Mouse (Mus musculus) kidney, embryonic 16.5 days (tissue): ENCODE results near the gene Xrn1. TPM values are rescaled to one million over a fixed set of nuclear protein-coding genes. Genes with fewer than 3 reads are reported as not detected.

Source experiments
- ATAC-seq: fragments of 200-750 bp; cut with Nextera tagmentation; 2 replicates; pipeline ENCODE4 v1.8.0; 2017; ENCODE audit warnings: moderate TSS enrichment; ENCODE audit not compliant: low FRiP score, low TSS enrichment
- H3K27ac ChIP-seq: fragments of 300-500 bp; sonication (generic); 2 replicates; pipeline ENCODE4 v1.5.1; 2014; ENCODE audit warnings: low read length
- H3K27me3 ChIP-seq: fragments of 300-500 bp; sonication (generic); 2 replicates; pipeline ENCODE4 v1.6.1; 2014; ENCODE audit warnings: low read length, control low read depth, mixed read lengths; ENCODE audit not compliant: insufficient read depth
- H3K36me3 ChIP-seq: fragments of 300-500 bp; sonication (generic); 2 replicates; pipeline ENCODE4 v1.6.1; 2014; ENCODE audit warnings: low read length, control low read depth, mixed read lengths; ENCODE audit not compliant: insufficient read depth
- H3K4me1 ChIP-seq: fragments of 300-500 bp; sonication (generic); 2 replicates; pipeline ENCODE4 v1.6.1; 2014; ENCODE audit warnings: low read length, control low read depth, mixed read lengths; ENCODE audit not compliant: insufficient read depth
- H3K4me2 ChIP-seq: fragments of 300-500 bp; sonication (generic); replicated peaks from 2 replicates; pipeline ENCODE4 v1.6.1; 2014; ENCODE audit warnings: low read depth, low read length
- H3K4me3 ChIP-seq: fragments of 300-500 bp; sonication (generic); 2 replicates; pipeline ENCODE4 v1.5.1; 2014; ENCODE audit warnings: mild to moderate bottlenecking, low read length
- H3K9ac ChIP-seq: fragments of 300-500 bp; sonication (generic); replicated peaks from 2 replicates; pipeline ENCODE4 v1.6.1; 2014; ENCODE audit warnings: low read length
- H3K9me3 ChIP-seq: fragments of 300-500 bp; sonication (generic); 2 replicates; pipeline ENCODE4 v1.6.1; 2016; ENCODE audit warnings: low read length, control low read depth
- WGBS: fragments of 180-500 bp; shearing (Covaris S2); extraction: QIAGEN DNeasy Blood & Tissue Kit; methylation state at CpG from one replicate; pipeline ENCODE4 v1.1.7; 2014; 5-methylcytosine and 5-hydroxymethylcytosine counted together
- polyA plus RNA-seq: library from polyadenylated mRNA; unstranded; fragments of >200 nt; fragmentation: Nextera tagmentation; extraction: Ambion mirVana; gene quantifications from 2 replicates; pipeline ENCODE4 v1.2.1, GENCODE M21; 2015

The Xrn1 gene
- polyA plus RNA-seq, 1 experiment from 2014 or later, result 12.1 TPM

GRCm38 (mm10) chr9:96035371-96036086, 81.0 kb downstream of the Xrn1 start:
- Histone ChIP-seq H3K4me3 (no peak overlapping the region), H3K36me3 (peaks cover 39% of the 10 kb centered on the region), H3K27me3 (no peaks in the 10 kb centered on the region), H3K4me2 (no peak overlapping the region), H3K4me1 (no peaks in the 10 kb centered on the region), H3K9ac (no peak overlapping the region), H3K27ac (no peak overlapping the region), H3K9me3 (no peaks in the 10 kb centered on the region)
- 86% methylated on average over 3 of the region's 3 CpGs for WGBS
- no peak for ATAC-seq

- Histone ChIP-seq H3K9ac (no peak overlapping the region), H3K27me3 (no peaks in the 10 kb centered on the region), H3K4me1 (no peaks in the 10 kb centered on the region), H3K27ac (no peak overlapping the region), H3K4me2 (no peak overlapping the region), H3K4me3 (no peak overlapping the region), H3K9me3 (no peaks in the 10 kb centered on the region), H3K36me3 (peaks cover 59% of the 10 kb centered on the region)
- no peak for ATAC-seq
- 95% methylated on average over 3 of the region's 3 CpGs for WGBS
Measured at GRCm38 (mm10) chr9:96044214-96044613, 89.7 kb downstream of the Xrn1 start.

GRCm38 (mm10) chr9:96051501-96051900, 96.9 kb downstream of the Xrn1 start:
- Histone ChIP-seq H3K27ac (no peak overlapping the region), H3K9ac (no peak overlapping the region), H3K4me1 (no peaks in the 10 kb centered on the region), H3K27me3 (no peaks in the 10 kb centered on the region), H3K9me3 (peaks cover 3% of the 10 kb centered on the region; the same call in 1 of the 2 replicates), H3K4me3 (no peak overlapping the region), H3K4me2 (no peak overlapping the region), H3K36me3 (peaks cover 57% of the 10 kb centered on the region)
- 92% methylated on average over 3 of the region's 4 CpGs for WGBS
- no peak for ATAC-seq

GRCm38 (mm10) chr9:96054878-96055277, 100.3 kb downstream of the Xrn1 start:
- 86% methylated on average over 5 of the region's 5 CpGs for WGBS
- no peak overlapping the region for H3K4me3 ChIP-seq
- no peak overlapping the region for H3K4me2 ChIP-seq
- H3K9me3 ChIP-seq, result peaks cover 6% of the 10 kb centered on the region
- H3K4me1 ChIP-seq, result no peaks in the 10 kb centered on the region
- no peak overlapping the region for H3K27ac ChIP-seq
- no peak overlapping the region for H3K9ac ChIP-seq
- H3K27me3 ChIP-seq, result no peaks in the 10 kb centered on the region
- ATAC-seq, result no peak
- H3K36me3 ChIP-seq, result peaks cover 57% of the 10 kb centered on the region

GRCm38 (mm10) chr9:96056417-96057223, 102.1 kb downstream of the Xrn1 start:
- WGBS, result 68% methylated on average over 6 of the region's 6 CpGs
- no peaks in the 10 kb centered on the region for H3K27me3 ChIP-seq
- peaks cover 42% of the 10 kb centered on the region for H3K36me3 ChIP-seq

GRCm38 (mm10) chr9:96063083-96063802, 108.7 kb downstream of the Xrn1 start:
- H3K27me3 ChIP-seq, result no peaks in the 10 kb centered on the region
- H3K36me3 ChIP-seq, result peaks cover 7% of the 10 kb centered on the region
- ATAC-seq, result peak; percentile 77; the same call in 1 of the 2 replicates
- WGBS, result 69% methylated on average over 2 of the region's 2 CpGs
- H3K4me2 ChIP-seq, result no peak overlapping the region
- peak overlapping the region; percentile 36; the same call in 1 of the 2 replicates for H3K27ac ChIP-seq
- no peak overlapping the region for H3K9ac ChIP-seq
- H3K4me1 ChIP-seq, result no peaks in the 10 kb centered on the region
- H3K9me3 ChIP-seq, result peaks cover 1% of the 10 kb centered on the region; the same call in 1 of the 2 replicates
- no peak overlapping the region for H3K4me3 ChIP-seq

More at GRCm38 (mm10) chr9:96056417-96057223, 102.1 kb downstream of the Xrn1 start:
- Histone ChIP-seq H3K9ac (no peak overlapping the region), H3K27ac (peak overlapping the region; percentile 53), H3K4me2 (no peak overlapping the region), H3K4me1 (no peaks in the 10 kb centered on the region), H3K4me3 (no peak overlapping the region), H3K9me3 (peaks cover 4% of the 10 kb centered on the region; the same call in 1 of the 2 replicates)
- ATAC-seq, result no peak

GRCm38 (mm10) chr9:96063803-96064475, 109.4 kb downstream of the Xrn1 start:
- no peaks in the 10 kb centered on the region for H3K9me3 ChIP-seq
- H3K4me1 ChIP-seq, result no peaks in the 10 kb centered on the region
- peak; percentile 75 for ATAC-seq
- H3K27ac ChIP-seq, result peak overlapping the region; percentile 58
- no peak overlapping the region for H3K9ac ChIP-seq
- no peak overlapping the region for H3K4me2 ChIP-seq
- H3K4me3 ChIP-seq, result no peak overlapping the region
- WGBS, result 55% methylated on average over 5 of the region's 5 CpGs
- no peaks in the 10 kb centered on the region for H3K27me3 ChIP-seq
- H3K36me3 ChIP-seq, result no peaks in the 10 kb centered on the region

GRCm38 (mm10) chr9:96067507-96067906, 112.9 kb downstream of the Xrn1 start:
- Histone ChIP-seq H3K4me3 (no peak overlapping the region), H3K36me3 (no peaks in the 10 kb centered on the region), H3K9ac (no peak overlapping the region), H3K27ac (no peak overlapping the region), H3K9me3 (no peaks in the 10 kb centered on the region), H3K4me2 (no peak overlapping the region), H3K4me1 (no peaks in the 10 kb centered on the region), H3K27me3 (no peaks in the 10 kb centered on the region)
- no peak for ATAC-seq
- WGBS, result 50% methylated on average over 2 of the region's 2 CpGs

GRCm38 (mm10) chr9:96078752-96079315, 124.3 kb downstream of the Xrn1 start:
- Histone ChIP-seq H3K4me3 (no peak overlapping the region), H3K4me2 (no peak overlapping the region), H3K9me3 (no peaks in the 10 kb centered on the region), H3K27ac (no peak overlapping the region), H3K36me3 (no peaks in the 10 kb centered on the region), H3K9ac (no peak overlapping the region), H3K4me1 (no peaks in the 10 kb centered on the region), H3K27me3 (no peaks in the 10 kb centered on the region)
- no peak for ATAC-seq
- WGBS, result 91% methylated on average over 13 of the region's 13 CpGs
